Mouse (Mus musculus) kidney, embryonic 14.5 days (tissue): Measurements from ENCODE around the gene Suds3. TPM values are rescaled to one million over a fixed set of nuclear protein-coding genes. Genes with fewer than 3 reads are reported as not detected.

Experiments used
- ATAC-seq: fragments of 200-750 bp; cut with Nextera tagmentation; 2 replicates; pipeline ENCODE4 v1.8.0; 2017; ENCODE audit warnings: moderate number of reproducible peaks, mild to moderate bottlenecking, moderate TSS enrichment, moderate library complexity; ENCODE audit not compliant: low FRiP score, low TSS enrichment
- H3K27ac ChIP-seq: fragments of 300-500 bp; sonication (generic); 2 replicates; pipeline ENCODE4 v1.5.1; 2014; ENCODE audit warnings: low read depth, mild to moderate bottlenecking, low read length, moderate library complexity, mixed read lengths
- H3K27me3 ChIP-seq: fragments of 300-500 bp; sonication (generic); 2 replicates; pipeline ENCODE4 v1.6.1; 2014; ENCODE audit warnings: mild to moderate bottlenecking, low read length; ENCODE audit not compliant: control insufficient read depth, insufficient read depth
- H3K36me3 ChIP-seq: fragments of 300-500 bp; sonication (generic); 2 replicates; pipeline ENCODE4 v1.6.1; 2014; ENCODE audit warnings: low read length, mixed read lengths; ENCODE audit not compliant: control insufficient read depth, insufficient read depth
- H3K4me1 ChIP-seq: fragments of 300-500 bp; sonication (generic); 2 replicates; pipeline ENCODE4 v1.6.1; 2014; ENCODE audit warnings: low read length, mixed read lengths; ENCODE audit not compliant: control insufficient read depth, insufficient read depth
- H3K4me2 ChIP-seq: fragments of 300-500 bp; sonication (generic); replicated peaks from 2 replicates; pipeline ENCODE4 v1.6.1; 2014; ENCODE audit warnings: low read depth, mild to moderate bottlenecking, low read length
- H3K4me3 ChIP-seq: fragments of 300-500 bp; sonication (generic); 2 replicates; pipeline ENCODE4 v1.5.1; 2014; ENCODE audit warnings: mild to moderate bottlenecking, low read length
- H3K9ac ChIP-seq: fragments of 300-500 bp; sonication (generic); 2 replicates; pipeline ENCODE4 v1.6.1; 2014; ENCODE audit warnings: low read depth, mild to moderate bottlenecking, low read length, moderate library complexity
- H3K9me3 ChIP-seq: fragments of 300-500 bp; sonication (generic); 2 replicates; pipeline ENCODE4 v1.6.1; 2016; ENCODE audit warnings: low read length; ENCODE audit not compliant: control insufficient read depth
- whole genome bisulfite sequencing: fragments of 180-500 bp; shearing (Covaris S2); extraction: QIAGEN DNeasy Blood & Tissue Kit; methylation state at CpG from one replicate; pipeline ENCODE4 v1.1.7; 2014; 5-methylcytosine and 5-hydroxymethylcytosine counted together
- polyA plus RNA-seq: library from polyadenylated mRNA; unstranded; fragments of >200 nt; fragmentation: Nextera tagmentation; extraction: Ambion mirVana; gene quantifications from 2 replicates; pipeline ENCODE4 v1.2.1, GENCODE M21; 2014

Gene Suds3
- polyA plus RNA-seq, 1 experiment from 2014 or later = 49.2 TPM

DNA sequence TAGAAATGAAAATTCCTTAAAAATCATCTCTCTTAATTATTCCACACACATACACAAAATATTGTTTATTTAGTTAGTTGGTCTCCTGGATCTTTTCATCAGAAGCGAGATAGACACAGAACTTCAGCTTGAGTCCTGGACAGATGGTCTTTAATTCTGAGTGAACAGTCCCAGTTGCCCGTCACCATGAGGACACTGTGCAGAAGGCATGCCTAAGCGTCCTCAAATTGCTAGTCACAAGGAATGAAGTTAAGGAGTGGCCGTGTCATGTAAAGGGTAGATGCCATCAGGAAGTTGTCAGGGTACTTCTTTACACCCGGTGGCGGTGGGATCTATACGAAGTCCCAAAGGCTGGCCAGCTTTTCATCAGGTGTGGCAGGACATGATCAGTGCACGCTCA lies 23.9 kb upstream of the Suds3 start:
- WGBS = 74% methylated on average over 8 of the region's 8 CpGs
- peaks cover 13% of the 10 kb centered on the region for H3K4me1 ChIP-seq
- no peak for ATAC-seq
- no peaks in the 10 kb centered on the region for H3K27me3 ChIP-seq
- no peaks in the 10 kb centered on the region for H3K36me3 ChIP-seq
- H3K27ac ChIP-seq = no peak overlapping the region
- no peak overlapping the region for H3K4me3 ChIP-seq
- no peaks in the 10 kb centered on the region for H3K9me3 ChIP-seq
- H3K4me2 ChIP-seq = no peak overlapping the region
- no peak overlapping the region for H3K9ac ChIP-seq

DNA sequence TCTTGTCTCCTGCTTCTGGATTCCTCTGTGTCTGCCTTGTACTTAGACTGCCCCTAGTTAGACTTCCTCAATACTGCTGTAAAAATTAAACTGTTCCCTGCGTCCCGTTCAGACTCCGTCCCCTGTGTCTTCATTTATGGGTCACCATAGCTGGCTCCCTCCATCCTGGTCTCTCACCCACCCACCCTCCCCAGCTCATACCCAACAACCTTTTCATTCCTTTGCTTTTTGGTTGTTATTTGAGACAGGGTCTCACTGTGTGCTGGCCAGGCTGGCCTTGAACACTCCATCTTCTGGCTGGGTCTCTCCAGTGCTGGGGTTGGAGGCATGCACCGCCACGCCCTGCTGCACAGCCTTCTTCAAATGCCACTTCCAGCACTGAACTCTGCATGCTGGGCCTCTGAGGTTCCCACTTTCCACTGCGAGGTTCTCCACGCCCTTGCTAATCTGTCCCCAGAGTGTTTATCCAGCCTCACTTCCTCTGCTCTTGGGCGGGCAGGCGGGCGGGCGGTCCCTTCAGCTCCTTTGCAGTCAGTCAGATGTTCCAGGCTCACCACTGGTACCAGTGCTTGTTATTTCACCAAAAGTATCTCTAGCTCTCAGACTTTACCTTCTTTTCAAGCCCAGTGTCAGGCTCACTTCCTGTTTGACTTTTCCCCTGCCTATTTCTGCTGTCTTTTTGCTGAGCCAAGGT lies 22.5 kb upstream of the Suds3 start:
- 67% methylated on average over 11 of the region's 11 CpGs for WGBS
- no peak for ATAC-seq
- peaks cover 13% of the 10 kb centered on the region for H3K4me1 ChIP-seq

DNA sequence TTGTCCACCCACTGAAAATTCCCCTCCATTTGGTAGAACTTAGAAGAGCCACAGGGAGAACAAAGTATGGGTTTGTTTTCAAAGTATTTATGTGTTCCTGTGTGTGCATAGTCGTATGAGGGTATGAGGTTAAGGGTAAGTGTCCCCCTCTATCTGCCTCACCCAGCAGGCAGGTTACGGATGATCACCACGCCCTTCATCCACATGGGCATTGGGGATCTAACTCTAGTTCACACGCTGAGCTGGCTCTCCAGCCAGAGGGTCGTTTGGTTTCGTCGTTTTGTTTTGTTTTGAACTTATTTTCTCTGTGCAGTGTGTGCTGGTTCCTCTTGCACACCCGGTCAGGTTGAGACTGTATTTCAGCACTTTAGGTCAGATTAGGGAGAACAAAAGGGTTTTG lies 21.7 kb upstream of the Suds3 start:
- Histone ChIP-seq H3K4me1 (peaks cover 13% of the 10 kb centered on the region), H3K36me3 (no peaks in the 10 kb centered on the region), H3K4me2 (no peak overlapping the region), H3K27ac (no peak overlapping the region), H3K27me3 (no peaks in the 10 kb centered on the region), H3K9me3 (no peaks in the 10 kb centered on the region), H3K4me3 (no peak overlapping the region), H3K9ac (no peak overlapping the region)
- 68% methylated on average over 8 of the region's 8 CpGs for WGBS
- ATAC-seq = no peak

More for the DNA sequence above, 22.5 kb upstream of the Suds3 start:
- no peaks in the 10 kb centered on the region for H3K9me3 ChIP-seq
- H3K27ac ChIP-seq = no peak overlapping the region
- H3K9ac ChIP-seq = no peak overlapping the region
- no peaks in the 10 kb centered on the region for H3K27me3 ChIP-seq
- no peak overlapping the region for H3K4me2 ChIP-seq
- no peak overlapping the region for H3K4me3 ChIP-seq
- H3K36me3 ChIP-seq = no peaks in the 10 kb centered on the region

DNA sequence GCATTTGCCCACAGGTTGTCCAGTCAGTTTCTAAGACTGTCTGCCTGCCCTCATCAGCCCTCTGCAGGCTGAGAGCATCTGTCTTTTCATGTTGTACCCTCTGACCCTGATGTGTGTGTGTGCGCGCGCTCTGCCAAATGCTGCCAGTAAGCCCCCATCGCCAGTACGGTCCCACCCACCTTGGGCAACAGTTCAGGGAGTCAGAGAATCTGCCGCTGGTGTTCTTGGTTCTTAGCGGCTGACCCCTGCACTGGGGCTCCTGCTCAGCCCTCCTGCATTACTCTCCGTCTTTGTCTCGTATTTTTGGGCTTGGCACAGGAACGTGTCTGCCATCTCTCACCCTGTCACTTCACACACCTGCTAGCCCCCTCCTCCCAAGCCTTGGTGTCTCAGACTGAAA lies 21.1 kb upstream of the Suds3 start:
- Histone ChIP-seq H3K27ac (no peak overlapping the region; the same call in 1 of the 2 replicates), H3K36me3 (no peaks in the 10 kb centered on the region), H3K4me3 (no peak overlapping the region), H3K4me2 (0 out of 2 replicates have a peak overlapping the region, but pooled peaks have one; percentile 8), H3K27me3 (no peaks in the 10 kb centered on the region), H3K9me3 (no peaks in the 10 kb centered on the region), H3K4me1 (peaks cover 13% of the 10 kb centered on the region), H3K9ac (no peak overlapping the region)
- no peak for ATAC-seq
- WGBS = 39% methylated on average over 10 of the region's 10 CpGs

DNA sequence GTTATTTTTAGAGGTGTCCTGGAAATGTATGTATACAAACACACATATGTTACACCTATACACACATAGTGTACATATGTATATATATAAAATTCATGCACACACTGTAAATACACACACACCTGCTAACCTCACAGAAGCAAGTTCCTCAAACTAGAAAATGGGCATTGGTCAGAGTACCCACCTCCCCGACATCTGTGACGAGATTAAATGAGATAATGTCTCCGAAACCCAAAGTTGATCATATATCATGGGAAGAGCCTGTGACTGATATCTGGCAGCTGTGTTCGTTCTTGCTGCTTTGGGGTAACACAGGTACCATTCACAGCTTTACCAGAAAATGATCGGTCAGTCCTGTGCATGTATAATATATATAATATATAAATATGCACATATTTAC lies 20.7 kb upstream of the Suds3 start:
- no peaks in the 10 kb centered on the region for H3K36me3 ChIP-seq
- peaks cover 13% of the 10 kb centered on the region for H3K4me1 ChIP-seq
- no peak for ATAC-seq
- WGBS = 81% methylated on average over 5 of the region's 5 CpGs
- H3K4me2 ChIP-seq = no peak overlapping the region
- H3K4me3 ChIP-seq = no peak overlapping the region
- no peaks in the 10 kb centered on the region for H3K27me3 ChIP-seq
- no peak overlapping the region for H3K27ac ChIP-seq
- H3K9me3 ChIP-seq = no peaks in the 10 kb centered on the region
- no peak overlapping the region for H3K9ac ChIP-seq

GRCm38 (mm10) chr5:117135869-117136268 lies 20.0 kb upstream of the Suds3 start:
- H3K27me3 ChIP-seq = no peaks in the 10 kb centered on the region
- peak; percentile 85 for ATAC-seq
- no peak overlapping the region for H3K4me3 ChIP-seq
- peak overlapping the region; percentile 59; the same call in 1 of the 2 replicates for H3K27ac ChIP-seq
- H3K4me1 ChIP-seq = peaks cover 13% of the 10 kb centered on the region
- H3K4me2 ChIP-seq = peak overlapping the region; percentile 23
- 3% methylated on average over 9 of the region's 9 CpGs for WGBS
- no peaks in the 10 kb centered on the region for H3K36me3 ChIP-seq
- H3K9ac ChIP-seq = no peak overlapping the region
- H3K9me3 ChIP-seq = no peaks in the 10 kb centered on the region

DNA sequence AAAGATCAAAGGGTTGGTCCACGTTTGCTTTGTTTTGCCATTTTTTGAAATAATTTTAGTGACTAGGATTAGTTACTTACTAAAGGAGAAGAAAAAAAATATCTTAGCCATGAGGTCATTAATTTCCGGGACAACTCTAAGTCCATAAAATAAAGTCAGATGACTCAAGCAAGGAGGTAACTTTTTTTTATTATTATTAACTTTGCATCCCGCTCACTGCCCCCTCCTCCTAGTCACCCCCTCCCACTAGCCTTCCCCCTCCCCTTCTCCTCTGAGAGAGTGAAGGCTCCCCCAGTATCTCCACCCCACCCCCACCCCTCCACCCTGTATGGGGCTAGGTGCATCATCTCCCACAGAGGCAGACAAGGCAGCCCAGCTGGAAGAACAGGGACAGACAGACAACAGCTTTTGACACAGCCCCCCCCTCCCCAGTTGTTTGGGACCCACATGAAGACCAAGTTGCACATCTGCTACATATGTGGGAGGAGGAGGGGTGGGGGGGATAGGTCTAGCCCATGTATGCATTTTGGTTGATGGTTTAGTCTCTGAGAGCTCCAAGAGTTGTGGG lies 19.1 kb upstream of the Suds3 start:
- H3K9ac ChIP-seq = no peak overlapping the region
- peak overlapping the region; percentile 59; the same call in 1 of the 2 replicates for H3K27ac ChIP-seq
- WGBS = 39% methylated on average over 3 of the region's 3 CpGs
- no peaks in the 10 kb centered on the region for H3K36me3 ChIP-seq
- 0 out of 2 replicates have a peak, but pooled peaks have one; percentile 11 for ATAC-seq
- H3K4me2 ChIP-seq = peak overlapping the region; percentile 23; the same call in 1 of the 2 replicates
- H3K27me3 ChIP-seq = no peaks in the 10 kb centered on the region
- peaks cover 13% of the 10 kb centered on the region for H3K4me1 ChIP-seq
- no peaks in the 10 kb centered on the region for H3K9me3 ChIP-seq
- H3K4me3 ChIP-seq = no peak overlapping the region

DNA sequence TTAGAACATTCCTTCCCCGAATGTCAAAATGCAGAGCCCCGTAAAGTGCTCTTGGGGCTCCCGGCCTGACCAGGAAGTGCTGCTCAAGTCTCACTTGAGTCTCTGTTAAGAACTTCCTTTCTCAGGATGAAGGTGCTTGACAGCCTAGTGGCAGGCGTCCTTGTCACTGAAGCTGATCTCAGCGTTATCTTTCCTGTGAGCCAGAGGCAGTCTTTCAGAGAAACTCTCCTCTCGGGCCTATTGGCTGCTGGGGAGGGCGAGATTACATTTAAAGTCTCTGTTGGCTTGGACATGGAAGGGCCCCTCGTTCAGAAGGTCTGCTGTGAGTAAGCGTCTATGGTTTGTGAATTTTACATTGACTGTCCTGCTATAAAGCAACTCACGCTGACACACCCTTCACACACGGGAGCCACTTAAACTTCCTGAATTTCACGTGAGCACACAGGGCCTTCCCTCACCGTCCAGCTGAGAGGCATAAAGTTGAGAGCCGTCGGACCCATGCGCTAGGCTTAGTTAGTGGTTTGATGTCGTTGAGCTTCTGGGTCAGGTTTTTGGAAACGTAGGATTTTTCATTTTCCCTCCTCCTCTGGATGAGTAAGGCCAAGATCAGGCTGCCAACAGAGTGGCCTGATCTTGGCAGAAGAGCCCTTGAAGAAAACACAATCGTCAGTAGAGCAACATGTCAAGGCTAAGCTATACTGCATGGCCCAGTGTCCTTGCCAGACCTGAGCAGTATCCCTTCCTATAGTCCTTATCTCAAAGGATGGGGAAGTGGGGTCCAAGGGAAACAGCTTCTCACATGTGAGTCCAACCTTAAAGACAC lies 18.4 kb upstream of the Suds3 start:
- Histone ChIP-seq H3K27ac (peak overlapping the region; percentile 53; the same call in 1 of the 2 replicates), H3K36me3 (no peaks in the 10 kb centered on the region), H3K9me3 (no peaks in the 10 kb centered on the region), H3K4me1 (peaks cover 13% of the 10 kb centered on the region), H3K27me3 (no peaks in the 10 kb centered on the region), H3K4me3 (no peak overlapping the region), H3K4me2 (no peak overlapping the region), H3K9ac (no peak overlapping the region)
- WGBS = 61% methylated on average over 19 of the region's 19 CpGs
- ATAC-seq = no peak
